Mouse (Mus musculus) mature B cell (primary cell): ENCODE results near the gene Bard1.

Experiments used
- in situ Hi-C: fragments of 300-500 bp; cut with MboI; formaldehyde crosslinking; loops from 2 replicates; pipeline ENCODE4 v1.14.3; 2019

The Bard1 gene

DNA sequence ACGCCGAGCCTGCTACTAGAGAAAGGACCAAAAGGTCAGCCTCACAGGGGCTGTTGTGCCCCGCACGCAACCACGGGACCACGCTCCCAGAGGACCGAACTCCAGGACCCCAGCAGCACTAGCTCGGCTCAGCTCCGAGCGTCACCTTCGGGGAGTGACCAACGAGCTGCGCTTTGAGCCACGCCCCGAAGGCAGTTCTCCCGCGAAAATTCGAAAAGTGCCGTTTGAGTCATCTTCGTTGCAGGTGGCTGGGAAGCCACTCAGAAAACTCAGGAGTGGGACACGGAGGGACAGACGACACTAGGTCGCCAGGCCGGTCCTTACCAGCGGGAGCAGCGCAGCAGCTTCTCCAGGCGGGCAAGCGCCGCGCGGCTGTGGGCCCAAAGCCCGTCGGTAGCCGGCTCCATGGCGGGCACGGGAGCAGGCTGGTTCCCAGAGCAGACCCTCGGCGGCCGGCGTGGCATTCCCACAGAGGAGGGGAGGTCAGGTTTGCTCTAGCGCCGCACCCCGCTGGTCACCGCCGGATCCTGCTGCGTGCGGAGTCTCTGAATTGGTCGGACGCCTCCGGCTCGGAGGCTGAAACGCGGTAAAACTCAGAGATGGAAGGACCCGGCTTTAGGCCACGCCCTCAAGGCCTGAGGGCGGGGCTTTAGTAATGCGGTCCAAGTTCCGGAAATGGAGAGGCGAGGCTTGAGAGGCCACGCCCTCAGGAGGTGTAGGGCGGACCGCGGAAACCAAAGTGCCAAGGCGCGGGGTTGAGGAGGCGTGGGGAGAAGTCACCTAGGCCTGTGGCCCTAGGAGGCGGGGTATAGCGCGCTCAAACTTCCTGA lies at the start of gene Bard1:
TSS of gene Bard1 (minus strand) at position 803 of the 830 bp plus-strand sequence.
- in situ Hi-C loops: loop anchor here (25.0 kb wide), 1 partner anchor 1160 kb away; no protein-coding TSS in a partner anchor

DNA sequence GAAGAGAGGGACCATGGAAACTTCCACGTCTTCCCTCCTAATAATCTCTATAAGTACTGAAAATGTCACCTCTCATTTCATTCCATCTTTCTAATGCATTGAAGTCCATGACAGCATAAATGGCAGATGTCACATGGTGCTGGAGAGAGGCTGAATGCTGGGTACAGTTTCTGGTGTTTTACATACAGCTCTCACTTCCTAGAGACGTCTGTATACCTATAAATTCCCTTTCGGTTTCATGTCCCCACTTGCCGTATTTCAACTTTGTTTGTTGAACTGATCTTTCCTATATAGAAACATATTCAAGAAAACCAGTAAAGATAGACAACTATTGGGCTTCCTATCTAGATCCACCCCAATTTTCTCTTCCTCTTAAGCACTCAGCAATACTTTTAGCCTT lies 24.2 kb upstream of the Bard1 start:
- in situ Hi-C loops: no loop called here

DNA sequence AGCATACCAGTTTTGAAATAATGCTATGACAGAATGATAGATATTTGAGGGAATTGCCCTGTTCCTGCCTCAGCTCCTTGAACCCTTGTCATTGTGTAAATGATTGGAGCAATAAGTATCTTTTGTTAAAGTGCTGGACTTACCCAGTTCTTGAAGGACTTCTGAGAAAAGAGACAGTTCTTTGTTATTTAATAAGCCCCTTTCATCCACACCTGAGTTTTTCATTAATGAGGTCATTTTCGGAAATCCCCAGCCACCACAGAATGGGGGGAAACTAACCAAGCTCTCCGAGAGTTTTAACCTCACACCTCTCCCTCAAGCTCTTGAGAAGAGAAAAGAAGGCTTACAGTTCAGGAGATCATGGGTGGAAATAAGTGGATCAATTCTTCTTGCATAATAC lies 15.6 kb upstream of the Bard1 start:
- in situ Hi-C loops: loop anchor here (25.0 kb wide), 1 partner anchor 1144 kb away; no protein-coding TSS in a partner anchor

DNA sequence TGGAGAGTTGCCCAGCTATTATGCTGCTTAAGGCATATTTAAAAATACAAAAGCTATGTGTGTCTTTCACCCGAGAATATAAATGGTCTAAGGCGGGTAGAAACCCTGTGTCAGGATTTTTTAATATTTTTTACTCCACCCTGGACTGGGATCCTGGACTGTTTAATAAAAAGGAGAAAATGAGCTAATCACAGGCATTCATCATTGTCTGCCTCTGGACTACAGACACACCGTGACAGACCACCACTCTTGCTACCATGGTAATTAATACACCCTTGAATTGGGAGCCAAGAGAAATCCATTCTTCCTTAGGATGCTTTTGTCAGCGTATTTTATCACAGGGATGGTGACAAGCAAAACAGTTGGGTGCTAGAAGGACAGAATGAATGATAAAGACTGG lies 14.3 kb upstream of the Bard1 start:
- in situ Hi-C loops: loop anchor here (25.0 kb wide), 1 partner anchor 1145 kb away; no protein-coding TSS in a partner anchor

DNA sequence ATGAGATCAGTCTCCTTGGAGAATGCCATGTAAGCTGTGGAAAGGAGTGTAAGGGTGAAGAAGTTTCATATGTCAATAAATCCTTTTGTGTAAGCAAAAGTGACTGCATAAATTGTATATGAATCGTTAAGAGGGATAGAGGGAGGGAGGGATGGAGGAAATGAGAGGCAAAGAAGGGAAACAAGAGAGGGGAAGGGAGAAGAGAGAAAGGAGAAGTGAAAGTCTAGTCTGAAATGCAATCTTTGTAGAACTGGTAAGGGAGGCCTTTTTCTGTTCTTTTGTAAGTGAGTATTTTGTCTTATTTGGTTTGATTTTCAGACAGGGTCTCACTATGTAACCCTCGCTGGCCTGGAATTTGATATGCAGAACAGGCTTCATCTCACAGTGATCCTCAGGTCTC lies 12.8 kb upstream of the Bard1 start:
- in situ Hi-C loops: loop anchor here (25.0 kb wide), 1 partner anchor 1147 kb away; no protein-coding TSS in a partner anchor

DNA sequence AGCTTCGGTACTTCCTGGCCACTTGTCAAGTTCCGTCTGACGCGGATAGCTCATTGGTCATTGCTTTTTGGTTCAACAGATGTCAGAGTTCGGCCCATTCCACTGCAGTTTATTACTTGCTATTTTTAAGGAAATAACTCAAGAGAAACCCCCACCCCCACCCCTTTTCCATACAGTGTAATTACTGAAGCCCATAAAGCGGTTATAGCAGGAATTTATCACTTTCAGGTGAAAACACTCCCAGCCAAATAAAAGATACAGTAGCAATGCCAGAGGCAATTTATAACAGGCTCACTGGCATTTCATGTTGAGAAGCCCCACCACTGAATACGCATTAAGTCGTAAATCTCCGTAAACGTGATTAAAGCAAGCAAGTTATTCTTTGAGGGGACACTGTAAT lies 6.9 kb upstream of the Bard1 start:
- in situ Hi-C loops: loop anchor here (25.0 kb wide), 1 partner anchor 1152 kb away; no protein-coding TSS in a partner anchor

DNA sequence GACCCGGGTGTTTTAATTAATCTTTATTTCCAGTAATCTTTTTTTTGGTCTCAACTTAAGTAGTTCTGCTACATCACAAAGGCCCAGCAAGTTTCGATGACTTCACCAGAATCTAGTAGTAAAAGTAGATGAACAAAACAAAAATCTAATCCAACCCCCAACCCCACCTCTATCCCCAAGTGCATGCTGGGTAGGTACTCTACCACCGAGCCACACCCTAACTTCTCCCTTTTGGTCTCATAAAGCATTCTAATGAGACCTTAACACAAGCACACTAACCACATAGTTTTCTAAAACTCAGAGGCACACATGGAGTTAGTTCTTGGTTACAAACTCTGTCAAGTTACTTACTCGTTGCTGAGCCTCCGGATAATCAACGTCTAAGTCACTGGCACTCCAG lies 3.2 kb upstream of the Bard1 start:
- in situ Hi-C loops: loop anchor here (25.0 kb wide), 1 partner anchor 1156 kb away; no protein-coding TSS in a partner anchor

DNA sequence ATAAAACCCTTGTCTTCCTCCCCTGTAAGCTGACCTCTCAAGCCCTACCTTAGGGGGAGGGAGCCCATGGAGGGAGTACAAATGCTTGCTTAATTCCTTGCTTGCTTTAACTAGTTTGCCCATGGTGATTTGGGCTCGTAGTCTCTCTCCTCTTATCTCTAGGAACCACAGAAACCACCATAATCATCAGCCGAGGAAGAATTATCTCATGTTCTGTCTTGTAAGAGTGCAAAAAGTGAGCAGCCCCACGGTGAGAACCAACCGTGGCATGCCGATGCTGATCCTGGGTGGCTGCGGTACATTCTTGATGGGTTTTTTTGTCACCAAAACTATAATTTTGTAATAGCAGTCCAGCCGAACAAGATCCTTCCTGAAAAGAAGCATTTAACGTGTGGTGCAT lies 2.8 kb upstream of the Bard1 start:
- in situ Hi-C loops: loop anchor here (25.0 kb wide), 1 partner anchor 1157 kb away; no protein-coding TSS in a partner anchor

DNA sequence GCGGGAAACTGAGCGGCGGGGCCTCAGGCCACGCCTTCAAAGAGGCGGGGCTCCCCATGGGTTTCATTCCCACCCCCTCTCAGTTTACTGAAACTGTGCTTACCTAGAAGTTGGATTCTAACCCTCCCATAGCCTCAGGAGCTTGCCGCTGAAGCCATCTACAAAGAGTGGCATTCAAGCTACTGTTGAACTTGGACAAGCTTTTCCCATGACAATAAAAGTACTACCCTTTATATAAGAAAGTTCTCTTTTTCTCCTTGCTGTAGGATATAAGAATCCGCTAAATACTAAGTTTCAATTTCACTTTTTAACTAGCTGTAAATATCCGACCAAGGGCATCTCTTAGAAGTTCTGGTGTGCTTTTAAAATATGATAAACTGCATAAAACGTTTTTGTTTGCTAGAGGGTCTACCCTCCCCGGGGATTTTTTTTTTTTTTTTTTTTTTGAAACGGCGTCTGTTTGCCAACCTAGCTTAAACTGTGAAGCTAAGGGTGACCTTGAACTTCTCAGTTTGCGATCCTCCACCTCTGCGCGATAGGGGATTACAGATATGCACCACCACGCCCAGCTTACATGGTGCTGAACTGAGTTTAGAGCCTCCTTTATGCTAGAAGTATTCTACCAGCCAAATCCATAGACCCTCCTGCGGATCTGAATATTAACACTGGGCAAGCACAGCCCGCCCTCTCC lies 373 bp upstream of the Bard1 start:
- in situ Hi-C loops: loop anchor here (25.0 kb wide), 1 partner anchor 1159 kb away; no protein-coding TSS in a partner anchor

DNA sequence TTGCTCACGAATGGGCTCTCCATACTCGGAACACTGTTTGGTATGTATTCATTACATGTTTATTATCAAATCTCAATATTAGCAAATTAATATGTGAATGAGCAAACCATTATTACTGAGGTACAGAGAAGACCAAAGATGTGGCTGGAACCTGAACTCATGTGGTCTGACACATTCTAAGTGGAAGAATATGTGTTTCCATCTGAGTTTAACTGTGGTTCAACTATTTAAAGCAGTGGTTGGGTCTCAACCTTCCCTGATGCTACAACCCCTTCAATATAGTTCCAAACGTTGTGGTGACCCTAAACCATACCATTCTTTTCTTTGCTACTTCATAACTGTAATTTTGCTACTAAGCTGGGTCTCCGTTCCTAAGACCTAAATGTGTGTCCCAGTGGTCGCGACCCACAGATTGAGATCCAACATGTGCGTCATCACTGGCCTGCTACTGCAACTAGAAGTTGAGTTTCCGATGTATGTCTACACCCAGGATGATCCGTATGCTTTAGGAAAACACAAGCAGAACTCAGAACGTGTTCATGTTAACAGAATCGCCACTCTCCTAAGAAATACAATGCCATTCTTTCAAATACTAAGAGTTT lies 1.5 kb downstream of the Bard1 start:
- in situ Hi-C loops: loop anchor here (25.0 kb wide), 1 partner anchor 1161 kb away; no protein-coding TSS in a partner anchor

DNA sequence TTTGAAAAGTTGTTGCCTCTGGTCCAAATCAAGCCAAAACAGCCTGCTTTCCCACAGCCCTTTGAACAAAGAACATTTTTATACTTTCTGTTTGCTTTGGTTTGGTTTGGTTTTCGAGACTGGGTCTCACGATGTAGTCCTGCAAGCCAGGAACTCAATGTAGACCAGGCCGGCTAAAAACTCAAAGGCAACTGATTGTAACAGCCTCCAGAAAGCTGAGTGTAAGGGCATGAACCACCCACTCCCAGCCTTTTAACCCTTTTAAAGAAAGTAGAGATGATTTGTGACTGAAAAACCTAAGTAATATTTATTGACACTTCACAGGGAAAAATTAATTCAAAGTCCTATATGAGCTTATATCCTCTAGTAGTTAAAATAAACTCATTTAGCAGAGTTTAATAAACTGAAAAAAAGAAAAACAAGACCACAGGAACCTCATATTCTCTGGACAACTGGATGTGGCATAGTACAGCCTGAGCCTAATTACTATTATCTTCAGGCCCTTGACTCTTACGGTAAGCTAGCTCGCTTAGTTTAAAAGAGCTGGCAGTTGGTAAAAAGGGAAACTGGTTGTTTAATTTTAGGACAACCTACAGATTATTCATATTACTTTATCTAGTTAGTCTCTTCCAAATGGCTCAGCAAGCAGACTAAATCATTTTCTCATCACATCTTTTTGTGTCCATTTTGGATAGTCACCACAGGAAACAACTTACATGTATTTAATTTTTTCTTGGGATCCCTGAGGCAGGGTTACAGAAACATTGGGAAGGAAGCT lies 2.2 kb downstream of the Bard1 start:
- in situ Hi-C loops: loop anchor here (25.0 kb wide), 1 partner anchor 1162 kb away; no protein-coding TSS in a partner anchor

DNA sequence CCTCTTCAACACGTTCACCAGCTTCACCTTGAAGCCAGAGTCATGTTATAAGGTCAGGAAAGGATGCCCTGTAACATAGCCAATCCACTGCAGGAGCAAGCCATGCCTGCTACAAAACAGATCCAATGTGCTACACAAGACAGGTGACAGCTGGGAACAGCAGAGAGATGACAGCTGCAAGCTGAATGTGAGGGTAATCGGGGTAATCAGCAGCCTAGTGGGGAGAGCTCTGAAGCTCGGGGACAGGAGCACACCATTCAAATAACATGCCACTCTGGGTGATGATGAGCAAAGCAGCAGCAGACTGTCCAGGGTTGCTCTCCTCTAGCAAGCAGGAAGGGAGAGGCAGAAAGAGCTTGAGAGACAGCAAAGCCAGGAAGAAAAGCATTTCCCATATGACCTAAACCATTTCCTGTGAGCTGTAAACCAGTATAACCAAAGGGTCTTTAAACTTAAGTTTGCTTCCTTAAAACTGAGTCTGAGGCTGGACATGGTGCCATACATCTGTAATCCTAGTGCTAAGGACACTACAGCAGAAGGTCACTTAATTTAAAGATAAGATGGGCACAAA lies 2.9 kb downstream of the Bard1 start:
- in situ Hi-C loops: loop anchor here (25.0 kb wide), 1 partner anchor 1162 kb away; no protein-coding TSS in a partner anchor

DNA sequence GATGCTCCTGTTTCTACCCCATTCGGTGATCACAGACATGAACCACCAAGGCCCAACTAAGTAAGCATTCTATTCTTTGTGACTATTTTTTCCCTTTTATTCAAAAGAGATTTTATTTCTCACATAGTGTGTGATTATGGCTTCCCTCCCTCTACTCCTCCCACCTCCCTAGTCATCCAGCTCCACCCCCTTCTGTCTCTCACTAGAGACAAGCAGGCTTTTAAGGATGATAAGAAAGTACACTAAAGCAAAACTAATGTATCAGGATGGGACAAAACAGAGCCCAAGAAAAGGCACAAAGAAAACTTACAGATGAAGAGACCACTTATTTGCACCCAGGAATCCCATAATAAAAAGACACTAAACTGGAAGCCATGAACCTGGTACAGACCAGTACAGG lies 6.9 kb downstream of the Bard1 start:
- in situ Hi-C loops: no loop called here

DNA sequence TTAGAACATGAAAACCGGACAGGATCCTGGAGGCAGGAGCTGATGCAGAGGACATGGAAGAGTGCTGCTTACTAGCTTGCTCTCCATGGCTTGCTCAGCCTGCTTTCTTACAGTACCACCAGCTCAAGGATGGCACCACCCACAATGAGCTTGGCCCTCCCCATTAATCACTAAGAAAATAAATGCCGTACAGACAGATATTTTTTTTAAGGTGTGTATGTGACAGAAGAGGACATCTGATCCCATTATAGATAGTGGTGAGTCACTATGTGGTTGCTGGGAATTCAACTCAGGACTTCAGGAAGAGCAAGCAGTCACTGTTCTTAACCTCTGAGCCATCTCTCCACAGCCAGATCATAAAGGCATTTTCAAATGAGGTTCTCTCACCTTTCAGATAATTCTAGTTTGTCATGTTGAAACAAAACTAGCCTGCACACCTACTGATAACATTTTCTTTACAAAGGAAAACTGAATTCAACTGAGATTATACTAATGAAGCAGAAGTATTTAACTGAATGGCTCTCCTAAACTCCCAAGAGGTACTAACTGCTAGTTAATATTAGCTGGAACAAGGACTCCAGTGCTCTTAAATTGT lies 7.6 kb downstream of the Bard1 start:
- in situ Hi-C loops: no loop called here

DNA sequence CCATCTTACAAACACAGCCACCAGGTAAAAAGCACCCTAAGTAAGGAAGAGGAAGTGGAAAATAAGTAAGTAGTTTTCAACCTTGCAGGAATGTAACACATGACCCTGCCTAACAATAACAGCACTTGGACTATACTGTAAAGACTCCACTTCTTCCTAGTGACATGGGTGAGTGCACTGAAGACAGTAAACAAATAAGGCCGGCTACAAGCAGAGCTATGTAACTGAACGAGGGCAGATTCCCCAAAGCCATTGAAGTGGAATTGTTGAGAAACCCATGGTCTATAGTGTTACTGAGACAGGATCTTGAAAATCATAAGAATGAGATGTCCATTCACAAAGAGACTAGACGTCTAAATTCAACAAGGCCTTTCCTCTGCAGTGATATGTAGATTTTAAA lies 27.3 kb downstream of the Bard1 start:
- in situ Hi-C loops: no loop called here

DNA sequence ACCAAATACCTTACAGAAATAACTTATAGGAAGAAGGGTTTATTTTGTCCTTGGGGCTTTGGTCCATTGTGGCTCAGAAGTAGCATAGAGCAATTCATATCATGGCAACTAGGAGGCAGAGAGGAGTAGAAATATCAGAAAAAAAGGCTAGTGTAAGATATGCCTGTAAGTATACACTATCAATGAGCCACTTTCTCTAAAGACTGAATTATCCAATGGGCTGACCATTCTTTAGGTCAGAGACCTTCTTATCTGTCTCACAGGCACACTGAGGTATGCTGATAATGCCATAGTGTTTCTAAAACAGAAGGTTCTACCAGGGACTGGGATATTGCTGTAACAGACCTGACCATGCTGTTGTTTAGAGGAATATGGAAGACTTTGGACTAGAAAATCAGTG lies 32.2 kb downstream of the Bard1 start:
- in situ Hi-C loops: no loop called here

DNA sequence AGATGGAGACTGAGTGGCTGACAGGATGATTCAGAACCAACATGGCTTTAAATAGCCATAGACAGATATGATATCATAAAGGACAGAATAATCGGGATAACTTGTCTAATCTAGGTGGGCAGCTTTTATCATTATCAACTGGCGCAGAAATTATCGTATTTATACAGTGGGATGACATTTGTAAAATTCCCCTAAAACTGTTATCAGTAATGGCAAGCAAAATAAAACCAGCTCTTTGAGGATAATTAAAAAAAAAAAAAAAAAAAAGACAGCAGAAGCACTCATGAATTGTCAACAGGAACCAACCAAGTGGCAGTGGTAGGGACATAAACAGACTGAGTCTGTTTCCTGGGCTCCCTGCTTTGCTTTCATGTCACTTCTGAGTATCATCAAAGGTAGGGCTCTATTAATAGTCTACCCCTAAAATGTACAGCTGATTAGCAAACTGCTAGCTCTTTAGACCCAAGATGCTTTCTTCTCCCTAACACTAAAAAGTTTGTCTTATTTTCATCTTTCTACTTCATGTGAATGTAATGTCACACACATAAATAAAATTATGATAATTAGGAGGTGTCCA lies 34.1 kb downstream of the Bard1 start:
- in situ Hi-C loops: no loop called here

DNA sequence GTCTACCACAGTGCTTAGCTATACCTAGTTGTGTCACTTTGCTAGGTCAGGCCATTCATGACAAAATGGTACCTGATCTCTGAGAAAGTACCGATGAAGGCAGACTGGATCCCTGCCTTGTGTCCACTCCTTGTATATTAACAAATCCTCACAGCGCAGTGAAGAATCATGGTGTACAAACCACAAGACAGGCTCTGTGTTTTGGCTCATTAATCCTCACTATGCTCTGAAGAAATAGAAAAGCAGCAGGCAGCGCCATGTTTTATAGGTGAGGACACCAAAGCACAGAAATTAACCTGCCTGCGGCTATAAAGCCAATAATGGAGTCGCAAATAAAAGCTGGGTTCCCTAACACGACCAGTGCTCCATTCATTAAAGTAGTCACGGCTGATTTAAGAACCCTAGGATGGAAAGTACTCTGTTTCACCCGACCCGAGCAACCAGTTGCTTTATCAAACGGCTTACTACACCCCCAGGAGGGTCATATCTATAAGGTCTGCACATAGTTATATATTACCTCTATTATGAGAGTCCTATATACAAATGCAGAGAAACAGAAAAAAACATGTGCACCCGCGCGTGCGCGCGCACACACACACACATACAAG lies 39.0 kb downstream of the Bard1 start:
- in situ Hi-C loops: no loop called here

DNA sequence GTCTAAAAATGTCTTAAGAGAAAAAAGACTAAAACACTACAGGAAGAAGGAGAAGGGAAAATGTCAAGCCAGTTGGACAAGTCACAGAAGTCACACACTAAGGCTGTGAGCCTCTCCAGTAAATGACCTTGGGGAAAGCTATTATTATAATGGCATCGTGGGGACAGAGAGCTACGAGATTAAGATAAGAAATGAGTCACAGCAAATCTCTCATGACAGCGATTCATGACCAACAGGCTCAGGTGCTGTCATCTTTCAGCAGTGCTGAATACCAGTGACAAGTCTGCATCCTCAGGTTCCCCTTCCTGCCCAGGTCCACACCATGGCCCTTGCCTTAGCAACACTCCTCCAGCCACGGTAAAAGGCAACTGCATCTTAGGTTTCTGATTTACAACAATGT lies 46.8 kb downstream of the Bard1 start:
- in situ Hi-C loops: no loop called here

DNA sequence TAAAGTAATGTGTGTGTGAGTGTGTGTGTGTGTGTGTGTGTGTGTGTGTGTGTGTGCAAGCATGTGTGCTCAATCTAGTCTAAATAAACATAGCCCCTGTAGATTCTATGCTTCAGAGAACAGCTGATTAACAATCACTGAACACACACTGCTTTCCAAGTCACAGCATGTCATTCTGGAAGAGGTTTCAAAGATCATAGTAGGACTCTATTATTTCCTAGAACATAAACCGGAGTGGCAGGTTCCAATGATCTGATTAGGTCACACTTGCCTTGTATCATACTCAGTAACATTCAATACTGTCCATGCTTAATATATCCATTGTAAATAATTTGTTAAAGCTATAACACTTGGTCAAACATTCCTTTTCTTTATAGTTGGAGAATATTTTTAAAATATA lies 47.5 kb downstream of the Bard1 start:
- in situ Hi-C loops: no loop called here
